Comparison of ENCODE assay signal across 10 mouse cellular contexts in genomic region chr9:56712667-56713369, GRCm38 (mm10).
A peak's percentile ranks its signal among the peaks of the same experiment; 100 is the strongest.
DNase-seq lines count a peak whose midpoint lies in the region; ATAC-seq and TF ChIP-seq lines count a peak whose summit lies in the region.
"Had no signal": no experiment of that assay in that cellular context is flagged by ENCODE, and none has a peak within 500 bp of the region (broad histone marks: within the 10 kb centered on the region; RNA-seq: fewer than 3 reads in every experiment).

No protein-coding gene starts in this region.

- TF ChIP-seq CTCF in gastrocnemius, adult 2 months (IDR thresholded peaks at IDR 0.05) = peak; percentile 54

- no peak overlapping the region for H3K9ac ChIP-seq in limb, embryonic 13.5 days
- H3K9ac ChIP-seq in neural tube, embryonic 15.5 days (replicated peaks) = no peak overlapping the region
- H3K9ac ChIP-seq: lung, embryonic 15.5 days had no signal

- H3K4me2 ChIP-seq in limb, embryonic 13.5 days (replicated peaks) = no peak overlapping the region
- H3K4me2 ChIP-seq in neural tube, embryonic 15.5 days = no peak overlapping the region
- H3K4me2 ChIP-seq: lung, embryonic 15.5 days had no signal

- peak overlapping the region; percentile 92 for H3K27ac ChIP-seq in gastrocnemius, adult 2 months
- no peak overlapping the region for H3K27ac ChIP-seq in limb, embryonic 13.5 days
- no peak overlapping the region for H3K27ac ChIP-seq in neural tube, embryonic 15.5 days (replicated peaks)
- H3K27ac ChIP-seq: hindbrain, embryonic 10.5 days; lung, embryonic 15.5 days had no signal

- intact Hi-C loops in gastrocnemius, adult 2 months (cut with DNase I) = loop anchor here (5.0 kb wide), 1 partner anchor 76 kb away; no protein-coding TSS in a partner anchor
- intact Hi-C loops in heart, postnatal 10 days (cut with DNase I) = no loop called here

- 74% methylated on average over 14 of the region's 14 CpGs for WGBS in limb, embryonic 13.5 days
- 74% methylated on average over 14 of the region's 14 CpGs for WGBS in neural tube, embryonic 15.5 days

- H3K4me1 ChIP-seq in limb, embryonic 13.5 days = no peaks in the 10 kb centered on the region
- peaks cover 22% of the 10 kb centered on the region for H3K4me1 ChIP-seq in neural tube, embryonic 15.5 days
- H3K4me1 ChIP-seq: lung, embryonic 15.5 days had no signal

- peak; percentile 69; the same call in 1 of the 2 replicates for ATAC-seq in limb, embryonic 13.5 days (ENCODE audit: low FRiP score, low read depth)
- ATAC-seq in neural tube, embryonic 15.5 days (ENCODE audit: low FRiP score) = no peak

- no peaks in the 10 kb centered on the region for H3K9me3 ChIP-seq in limb, embryonic 13.5 days
- no peaks in the 10 kb centered on the region for H3K9me3 ChIP-seq in neural tube, embryonic 15.5 days (replicated peaks)
- H3K9me3 ChIP-seq: hindbrain, embryonic 10.5 days; lung, embryonic 15.5 days had no signal

- DNase-seq in gastrocnemius, adult 2 months = peak; percentile 86
- no peak for DNase-seq in gastrocnemius, postnatal 4 days (ENCODE audit: low spot score in 2 of 2)
- peak; percentile 73 to 90 for DNase-seq in frontal cortex, postnatal 10 days (ENCODE audit: low spot score in 2 of 2)
- peak; percentile 31 to 42 for DNase-seq in heart, postnatal 10 days
- DNase-seq in urinary bladder, postnatal 4 days (ENCODE audit: low spot score in 2 of 2) = no peak
- no peak for DNase-seq in spleen, adult 18-20 months

- peaks cover 8% of the 10 kb centered on the region; the same call in 1 of the 2 replicates for H3K27me3 ChIP-seq in limb, embryonic 13.5 days
- no peaks in the 10 kb centered on the region for H3K27me3 ChIP-seq in neural tube, embryonic 15.5 days (replicated peaks)
- H3K27me3 ChIP-seq: lung, embryonic 15.5 days had no signal

- peak overlapping the region; percentile 46 for H3K4me3 ChIP-seq in gastrocnemius, adult 2 months
- H3K4me3 ChIP-seq in limb, embryonic 13.5 days = no peak overlapping the region
- H3K4me3 ChIP-seq in neural tube, embryonic 15.5 days (replicated peaks) = no peak overlapping the region
- H3K4me3 ChIP-seq: hindbrain, embryonic 10.5 days; lung, embryonic 15.5 days had no signal

- no peaks in the 10 kb centered on the region for H3K36me3 ChIP-seq in limb, embryonic 13.5 days
- H3K36me3 ChIP-seq in neural tube, embryonic 15.5 days = no peaks in the 10 kb centered on the region
- H3K36me3 ChIP-seq: hindbrain, embryonic 10.5 days; lung, embryonic 15.5 days had no signal

Comparison
In these comparisons a context has a peak if more than half of its experiments do, and no peak if none do; other contexts are left out.
1. DNase-seq: peak in gastrocnemius, adult 2 months (single experiment), frontal cortex, postnatal 10 days (2 of 2) and heart, postnatal 10 days (2 of 2); none in gastrocnemius, postnatal 4 days (0 of 2), urinary bladder, postnatal 4 days (0 of 2) and spleen, adult 18-20 months (0 of 2).